Mouse (Mus musculus): ENCODE data around the gene Specc1.

Specc1 gene

DNA sequence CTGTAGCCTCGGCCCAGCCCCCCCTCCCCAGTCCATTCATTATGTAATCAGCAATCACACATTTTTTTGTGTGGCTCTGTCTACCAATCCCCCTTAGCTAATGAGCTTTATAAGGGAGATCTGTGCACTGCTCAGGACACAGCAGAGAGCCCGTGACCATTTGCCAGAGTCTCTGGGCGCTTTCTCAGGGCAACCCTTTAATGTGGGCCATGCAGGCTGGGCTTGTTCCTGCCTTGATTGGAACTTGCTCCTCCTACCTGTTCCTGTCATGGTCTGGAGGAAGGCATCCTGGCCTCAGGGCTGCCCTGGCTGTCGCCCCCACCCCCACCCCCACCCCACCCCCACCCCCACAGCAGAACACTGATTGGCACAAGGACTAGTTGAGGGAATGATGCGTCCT lies 302.7 kb downstream of the Specc1 start:
- no peak for DNase-seq

DNA sequence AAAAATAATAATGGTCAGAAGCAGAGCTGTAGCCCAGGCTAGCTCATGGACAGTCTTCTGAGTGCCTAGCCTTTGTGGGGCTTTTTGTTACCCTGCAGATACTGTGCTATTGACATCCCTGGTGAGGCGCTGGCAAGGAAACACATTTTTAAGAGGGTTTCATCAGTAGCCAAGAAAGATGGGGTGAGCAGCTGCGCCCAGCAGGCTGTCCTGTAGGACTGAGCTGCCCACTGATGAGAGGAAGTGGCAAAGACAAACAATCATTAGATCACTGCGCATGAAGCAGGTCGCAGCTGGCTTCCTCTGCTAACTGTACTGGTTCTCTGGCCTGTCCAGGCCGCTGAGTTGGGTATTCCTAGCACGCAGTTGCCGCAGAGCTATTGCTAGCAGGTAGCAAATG lies 307.0 kb downstream of the Specc1 start:
- DNase-seq, result no peak

DNA sequence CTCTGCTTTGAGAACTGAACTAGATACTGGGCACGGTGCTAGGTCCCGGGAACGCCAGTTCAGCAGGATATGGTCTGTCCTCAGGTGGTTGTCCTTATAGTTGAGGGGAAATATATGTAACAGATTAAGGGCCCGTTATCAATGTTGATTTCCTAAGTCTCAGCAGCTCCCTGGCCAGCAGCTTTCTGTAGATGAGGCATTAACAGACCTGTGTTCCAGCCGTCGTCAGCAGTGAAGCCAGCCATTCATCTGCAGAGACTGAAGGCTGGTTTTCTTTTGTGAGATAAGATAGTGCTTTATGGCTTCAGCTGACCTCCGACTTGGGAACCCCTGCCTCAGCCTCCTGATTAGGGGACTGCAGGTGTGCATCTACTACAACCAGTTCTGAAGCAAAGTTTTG lies 307.5 kb downstream of the Specc1 start:
- DNase-seq, result no peak

DNA sequence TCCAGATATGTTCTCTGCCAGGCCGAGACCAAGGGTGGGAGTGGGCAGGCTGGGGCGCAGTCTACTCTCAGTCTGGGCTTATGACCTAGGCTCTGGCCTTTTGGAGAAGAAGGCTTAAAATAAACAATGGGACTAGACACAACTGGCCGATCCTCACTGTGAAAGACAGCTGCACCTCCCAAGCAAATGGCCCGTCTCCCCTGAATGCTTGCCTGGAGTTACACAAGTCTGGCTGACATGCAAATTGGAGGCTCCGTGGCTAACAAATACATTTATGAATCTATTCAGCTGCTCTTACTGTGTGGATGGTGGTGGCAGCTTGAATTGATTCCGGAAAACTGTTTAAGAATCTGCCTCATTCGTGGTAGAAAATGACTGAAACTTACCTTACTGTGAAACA lies 309.1 kb downstream of the Specc1 start:
- DNase-seq, result no peak

DNA sequence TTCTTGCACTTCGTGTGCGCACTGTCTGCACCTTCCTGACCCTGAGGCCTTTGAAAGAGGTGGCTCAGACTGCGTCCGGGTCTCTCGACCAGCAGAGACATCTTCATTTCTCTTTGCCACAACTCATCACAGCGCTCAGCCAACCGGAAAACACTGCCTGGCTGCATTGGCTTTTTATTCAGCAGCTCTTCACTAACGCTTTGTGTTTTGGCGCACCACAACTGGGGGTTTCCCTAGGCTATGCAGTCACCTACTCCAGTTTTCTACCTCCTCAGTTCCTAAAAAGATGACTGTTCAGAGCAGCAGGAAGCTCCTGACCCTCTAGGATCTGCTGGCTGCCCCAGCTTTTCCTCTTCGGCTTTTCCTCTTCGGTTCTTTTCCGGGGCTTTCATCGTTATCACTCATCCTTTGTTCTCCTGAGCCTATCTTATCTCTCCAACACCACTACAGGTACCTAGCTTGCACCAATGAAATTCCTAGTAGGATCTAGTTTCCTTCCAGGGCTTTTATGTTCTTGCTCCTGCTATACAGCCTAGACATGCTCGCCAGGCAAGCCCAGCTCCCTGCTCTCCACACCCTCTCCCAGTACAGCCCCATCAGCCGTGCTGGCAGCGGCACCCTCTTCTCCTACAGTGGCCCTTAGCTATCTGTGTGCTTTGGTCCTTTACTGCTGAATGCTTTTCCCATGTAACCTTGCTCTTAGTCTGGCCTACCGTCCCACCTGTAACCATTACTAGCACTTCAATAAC lies 310.1 kb downstream of the Specc1 start:
- no peak for DNase-seq

DNA sequence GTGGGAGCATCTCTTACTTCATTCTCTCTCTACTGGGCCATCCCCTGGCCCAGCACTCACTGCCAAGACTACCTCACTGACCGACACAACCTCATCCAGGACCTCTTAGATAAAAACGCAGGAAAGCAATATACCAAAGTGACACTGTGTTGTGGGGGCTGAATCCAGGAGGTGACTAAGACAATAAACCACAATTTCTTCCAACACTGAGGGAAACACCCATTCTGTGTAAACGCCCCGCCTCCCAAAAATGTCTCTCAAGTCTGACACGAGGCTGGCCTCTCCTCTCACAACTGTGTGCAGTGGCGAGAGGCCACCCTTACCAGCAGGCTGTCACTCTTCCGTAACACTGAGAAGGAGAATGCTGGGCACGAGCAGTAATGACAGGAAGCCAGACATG lies 311.8 kb downstream of the Specc1 start:
- DNase-seq, result no peak

DNA sequence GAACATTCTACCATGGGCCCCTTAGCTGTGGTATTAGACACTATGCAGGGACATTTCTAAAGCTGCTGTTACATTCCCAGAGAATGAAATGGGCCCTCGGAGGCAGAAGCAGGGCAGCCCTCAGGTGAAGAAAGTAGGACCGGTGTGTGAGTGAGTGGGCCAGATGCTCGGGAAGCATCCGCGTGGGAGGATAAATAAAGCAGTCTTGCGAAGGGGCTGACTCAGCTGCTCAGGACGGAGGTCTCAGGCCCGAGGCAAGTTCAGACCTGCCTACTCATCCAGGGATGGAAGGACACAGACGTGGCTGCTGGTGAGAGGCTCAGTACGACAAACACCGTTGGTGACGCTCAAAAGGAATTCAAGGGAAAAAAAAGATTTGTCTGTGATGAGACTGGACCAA lies 312.5 kb downstream of the Specc1 start:
- DNase-seq, result no peak

DNA sequence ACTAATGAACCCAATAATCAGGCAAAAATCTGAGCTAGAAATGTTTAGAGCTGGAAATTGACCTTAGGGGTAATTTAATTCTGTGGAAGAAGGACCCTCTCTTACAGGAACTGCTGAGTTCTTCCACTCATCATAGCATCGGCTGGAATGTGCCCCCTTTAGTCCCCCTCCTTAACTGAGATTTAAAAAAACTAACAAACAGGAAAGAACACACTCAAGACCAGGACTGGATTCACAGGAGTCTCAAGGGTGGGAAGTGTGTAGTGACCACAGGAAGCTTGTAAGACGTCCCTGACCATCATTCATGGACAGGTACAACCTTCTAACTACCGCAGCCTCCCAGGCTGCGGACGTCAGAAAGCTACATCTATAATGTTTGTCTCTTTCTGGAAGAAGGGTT lies 314.3 kb downstream of the Specc1 start:
- DNase-seq, result no peak

Measured in thymus, postnatal 14 days (tissue).